Mouse (Mus musculus): ENCODE results near the gene Izumo1r.

Gene Izumo1r

DNA sequence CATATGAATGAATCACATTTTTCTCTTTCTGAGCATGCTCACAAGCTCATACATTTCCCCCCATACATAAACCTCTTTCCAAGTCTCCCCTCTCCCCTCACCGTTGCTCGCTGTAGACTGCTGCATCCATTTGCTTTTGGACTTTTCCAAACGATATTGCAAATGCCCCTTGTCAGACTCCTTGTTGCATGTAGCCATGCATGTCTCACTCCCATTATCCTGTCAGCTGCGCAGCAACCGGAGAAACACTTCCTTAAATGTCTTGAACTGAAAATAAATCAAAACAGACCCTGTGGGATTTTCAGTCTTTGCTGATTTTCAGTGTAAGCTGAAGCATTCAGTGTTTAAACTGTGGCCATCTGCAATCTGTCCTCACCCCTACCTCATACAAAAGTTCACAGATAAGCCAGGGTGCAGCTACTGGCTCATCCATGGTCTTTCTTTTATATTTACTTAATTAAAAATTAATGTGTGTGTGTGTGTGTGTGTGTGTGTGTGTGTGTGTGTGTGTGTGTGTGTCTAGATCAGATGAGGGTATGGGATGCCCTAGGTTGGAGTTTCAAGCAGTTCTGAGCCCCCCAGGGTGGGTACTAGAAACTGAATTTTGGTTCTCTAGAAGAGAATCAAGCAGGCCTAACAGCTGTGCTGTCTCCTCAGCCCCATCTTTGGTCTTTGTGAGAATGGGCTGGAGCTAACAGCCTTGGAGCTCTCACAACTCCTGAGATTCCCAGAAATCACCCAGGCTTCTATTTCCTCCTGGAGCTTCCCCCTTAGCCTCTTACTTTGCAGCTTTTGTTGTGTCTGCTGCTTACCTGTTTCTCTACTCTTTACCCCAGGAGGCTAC, 15.3 kb upstream of the Izumo1r start:
- no peak for TF ChIP-seq GATA4 (IDR thresholded peaks at IDR 0.05; ENCODE audit: insufficient replicate concordance, low read length)

DNA sequence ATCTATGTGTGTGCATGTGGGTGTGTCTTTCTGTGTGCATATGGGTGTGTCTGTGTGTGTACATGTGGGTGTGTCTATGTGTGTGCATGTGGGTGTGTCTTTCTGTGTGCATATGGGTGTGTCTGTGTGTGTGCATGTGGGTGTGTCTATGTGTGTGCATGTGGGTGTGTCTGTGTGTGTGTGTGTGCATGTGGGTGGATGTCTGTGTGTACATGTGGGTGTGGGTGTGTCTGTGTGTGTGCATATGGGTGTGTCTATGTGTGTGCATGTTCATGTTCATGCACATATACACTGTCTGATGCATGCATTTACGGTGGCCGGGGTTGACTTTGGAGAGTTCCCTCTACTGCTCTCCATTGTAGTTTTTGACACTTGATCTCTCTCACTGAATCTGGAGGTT, 13.9 kb upstream of the Izumo1r start:
- TF ChIP-seq GATA4 (IDR thresholded peaks at IDR 0.05; ENCODE audit: insufficient replicate concordance, low read length), result no peak

DNA sequence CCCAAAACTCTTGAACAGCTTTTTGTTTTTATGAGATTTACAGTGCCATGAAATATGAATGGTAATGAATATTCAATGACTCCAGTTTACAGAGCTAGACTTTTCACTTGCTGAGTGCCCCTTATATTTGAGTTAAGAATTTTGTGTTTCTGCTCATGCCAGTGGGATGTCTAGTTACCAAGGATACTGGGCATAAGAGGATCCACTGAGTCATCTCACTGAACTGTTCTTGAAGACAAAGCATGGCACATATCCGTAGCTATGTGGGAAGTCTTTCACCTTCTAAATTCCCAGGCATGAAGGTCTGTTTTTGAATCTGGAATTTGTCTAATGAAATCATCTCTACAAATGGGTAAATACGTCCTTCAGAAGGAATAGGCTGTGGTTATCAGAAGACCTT, 8.3 kb upstream of the Izumo1r start:
- TF ChIP-seq GATA4 (IDR thresholded peaks at IDR 0.05; ENCODE audit: insufficient replicate concordance, low read length), result no peak

DNA sequence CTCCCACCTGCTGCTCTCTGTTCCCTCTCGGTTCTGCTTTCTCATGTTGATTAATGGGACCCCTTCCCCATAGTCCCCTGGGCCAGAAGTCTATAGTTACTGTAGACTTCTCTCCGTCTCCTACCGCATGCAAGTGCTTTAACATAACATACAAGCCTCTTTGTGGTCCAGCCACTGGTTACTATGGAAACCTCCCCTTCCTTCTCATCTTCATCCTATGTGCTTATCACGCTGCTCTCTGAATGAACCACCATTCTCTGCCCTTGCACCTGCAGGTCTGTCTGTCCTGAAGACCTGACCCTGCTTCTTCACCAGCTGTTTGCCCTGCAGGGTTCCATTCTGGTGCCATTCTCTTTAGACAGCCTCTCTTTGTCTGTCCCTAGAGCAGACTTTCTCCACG, 6.2 kb upstream of the Izumo1r start:
- TF ChIP-seq GATA4 (IDR thresholded peaks at IDR 0.05; ENCODE audit: insufficient replicate concordance, low read length), result no peak

DNA sequence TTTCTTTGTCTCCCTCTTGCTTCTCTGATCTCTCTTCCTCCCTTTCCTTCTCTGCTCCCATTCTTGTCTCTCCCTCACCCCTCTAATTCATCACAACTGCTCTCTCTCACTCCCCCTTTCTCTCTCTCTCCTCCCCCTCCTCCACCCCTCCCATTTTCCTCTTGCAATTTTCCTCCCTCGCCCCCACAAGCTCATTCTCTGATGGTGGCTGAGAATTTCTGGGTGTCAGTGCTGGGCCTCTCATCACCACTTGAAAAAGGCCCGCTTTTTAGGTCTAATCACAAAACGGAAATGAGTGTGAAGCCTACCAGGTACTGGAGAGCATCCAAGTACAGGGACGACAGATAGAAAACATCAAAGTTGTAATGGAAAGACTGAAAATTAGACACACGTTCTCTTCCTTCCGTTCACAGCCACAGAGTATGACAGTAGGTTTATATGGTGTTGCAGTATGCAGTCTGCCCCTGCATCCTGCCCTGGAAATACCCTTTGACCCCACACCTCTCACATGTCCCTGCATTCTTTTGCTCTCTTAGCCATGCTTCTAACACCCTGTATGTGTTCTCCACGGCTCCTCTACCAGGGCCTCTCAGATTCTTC, 4.2 kb upstream of the Izumo1r start:
- no peak for TF ChIP-seq GATA4 (IDR thresholded peaks at IDR 0.05; ENCODE audit: insufficient replicate concordance, low read length)

DNA sequence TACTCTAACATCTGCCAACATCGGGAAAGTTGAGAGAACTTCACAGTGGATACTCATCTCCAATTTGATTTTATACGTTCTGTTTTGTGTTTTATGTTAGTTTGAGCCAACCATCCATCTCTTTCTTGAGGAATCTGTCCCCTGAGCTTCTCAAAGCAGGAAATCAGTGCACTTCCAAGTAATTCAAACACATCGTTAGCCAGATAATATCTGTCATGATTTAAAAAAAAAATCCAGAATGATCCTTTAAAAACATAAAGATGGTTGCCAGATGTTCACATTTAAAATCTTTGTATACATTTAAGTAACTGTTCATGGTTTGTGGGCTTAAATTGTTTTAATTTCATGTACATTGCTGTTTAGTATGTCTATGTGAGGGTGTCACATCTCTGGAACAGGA, 2.2 kb upstream of the Izumo1r start:
- no peak for TF ChIP-seq GATA4 (IDR thresholded peaks at IDR 0.05; ENCODE audit: insufficient replicate concordance, low read length)

DNA sequence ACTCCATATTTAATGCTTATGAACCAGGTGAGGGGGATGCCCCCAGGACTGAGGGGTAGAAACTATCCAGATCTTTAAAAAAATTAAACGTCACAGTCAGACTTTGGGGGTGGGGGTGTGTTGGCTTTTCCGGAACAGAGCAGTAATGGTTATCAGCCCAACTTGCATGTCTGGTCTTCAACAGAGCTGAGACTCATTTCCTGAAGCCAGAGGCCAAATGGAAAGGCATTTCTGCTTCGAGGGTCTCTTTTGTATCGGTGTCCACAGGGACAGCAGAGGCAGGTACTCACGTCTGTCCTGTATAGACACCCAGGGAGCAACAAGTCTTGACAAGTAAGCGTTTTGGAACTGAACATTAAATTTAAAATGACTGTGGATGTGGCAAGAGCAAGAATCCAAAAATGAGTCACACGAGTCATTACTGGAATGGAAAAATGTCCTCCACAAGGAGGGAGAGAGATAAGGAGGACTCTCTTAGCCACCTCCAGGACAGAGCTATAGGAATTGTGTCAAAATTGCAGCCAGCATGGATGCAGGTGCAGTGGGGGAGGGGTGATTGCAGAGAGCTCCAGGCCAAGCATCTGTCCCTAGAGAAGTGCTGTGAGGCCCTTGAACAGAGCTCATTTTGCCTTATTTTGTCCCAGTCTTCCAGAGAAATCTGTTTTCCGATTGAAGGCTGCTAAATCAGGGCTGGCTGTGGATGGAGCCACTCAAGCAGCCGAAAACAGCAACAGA, 1.2 kb upstream of the Izumo1r start:
- no peak for TF ChIP-seq GATA4 (IDR thresholded peaks at IDR 0.05; ENCODE audit: insufficient replicate concordance, low read length)

DNA sequence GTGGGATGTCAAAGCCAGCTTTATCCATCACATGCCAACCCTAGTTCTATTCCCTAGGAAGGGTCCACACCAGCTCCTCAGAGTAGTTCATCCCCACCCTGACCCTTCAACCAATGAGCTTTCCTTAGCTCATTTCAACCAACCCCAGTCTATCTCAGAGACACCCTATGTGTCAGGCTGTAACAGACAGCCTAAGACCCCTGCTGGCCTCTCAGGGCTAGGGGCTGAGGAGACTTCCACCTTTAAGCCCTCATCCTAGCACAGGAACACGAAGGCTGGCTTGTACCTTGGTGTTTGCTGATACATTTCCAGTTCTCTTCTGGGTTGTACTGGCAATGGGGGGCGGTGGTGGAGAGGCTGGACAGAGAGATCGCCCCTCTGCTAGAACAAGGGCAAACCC, 743 bp downstream of the Izumo1r start:
- TF ChIP-seq GATA4 (IDR thresholded peaks at IDR 0.05; ENCODE audit: insufficient replicate concordance, low read length), result no peak

DNA sequence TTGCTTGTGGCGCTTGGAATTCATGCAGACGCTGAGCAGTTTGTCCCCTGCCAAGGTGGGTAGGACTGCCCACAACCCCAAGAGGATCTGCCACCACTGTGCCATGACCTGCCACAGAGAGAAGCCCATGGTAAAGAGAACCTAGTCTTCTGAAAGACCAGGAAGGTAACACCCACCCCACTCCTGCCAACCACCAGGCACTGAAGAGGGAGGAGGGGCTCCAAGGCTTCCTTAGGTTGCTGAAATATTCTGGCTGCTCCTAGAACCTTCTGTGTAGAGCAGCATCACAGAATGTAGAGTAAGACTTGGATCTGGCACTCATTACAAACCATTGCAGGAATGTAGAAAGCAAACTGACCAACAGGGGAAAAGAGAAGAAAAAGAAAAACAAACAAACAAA, 1.3 kb downstream of the Izumo1r start:
- no peak for TF ChIP-seq GATA4 (IDR thresholded peaks at IDR 0.05; ENCODE audit: insufficient replicate concordance, low read length)

DNA sequence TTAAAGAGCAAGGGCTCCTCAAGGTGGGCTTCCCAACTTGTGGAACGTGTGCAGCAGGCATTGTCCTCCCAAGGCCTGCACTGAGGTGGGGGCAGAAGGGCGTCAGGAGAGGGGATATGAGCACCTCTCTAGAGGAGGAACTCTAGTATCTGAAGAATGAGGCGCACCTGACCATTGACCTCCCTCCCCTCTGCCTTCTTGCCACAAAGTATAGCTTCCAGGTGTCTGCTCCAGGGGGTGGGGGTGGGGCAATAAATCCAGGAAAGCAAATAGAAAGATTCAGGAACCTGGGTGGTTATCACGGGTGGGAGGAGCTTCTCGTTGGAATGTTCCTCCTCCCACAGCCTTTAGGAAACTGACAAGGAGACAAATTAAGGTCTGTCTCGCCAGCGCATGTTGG, 2.0 kb downstream of the Izumo1r start:
- TF ChIP-seq GATA4 (IDR thresholded peaks at IDR 0.05; ENCODE audit: insufficient replicate concordance, low read length), result no peak

DNA sequence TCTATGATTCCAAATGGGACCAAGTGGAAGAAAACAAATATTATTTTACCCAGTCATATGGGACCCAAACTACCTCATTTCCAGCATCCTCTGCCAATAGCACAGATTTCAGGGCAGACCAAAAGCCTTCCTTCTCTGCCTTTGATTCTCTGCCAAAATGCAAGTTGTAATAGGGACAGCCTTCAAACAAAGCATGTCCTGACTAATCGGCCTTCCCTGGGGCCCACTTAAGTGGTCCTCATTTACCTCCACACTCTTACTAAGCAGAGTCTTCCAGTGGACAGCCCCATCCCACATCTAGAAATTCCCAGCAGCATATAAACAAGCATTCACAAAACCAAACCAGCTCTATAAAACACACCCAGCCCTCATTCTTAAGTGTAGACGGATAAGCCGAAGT, 6.6 kb downstream of the Izumo1r start:
- TF ChIP-seq GATA4 (IDR thresholded peaks at IDR 0.05; ENCODE audit: insufficient replicate concordance, low read length), result no peak

DNA sequence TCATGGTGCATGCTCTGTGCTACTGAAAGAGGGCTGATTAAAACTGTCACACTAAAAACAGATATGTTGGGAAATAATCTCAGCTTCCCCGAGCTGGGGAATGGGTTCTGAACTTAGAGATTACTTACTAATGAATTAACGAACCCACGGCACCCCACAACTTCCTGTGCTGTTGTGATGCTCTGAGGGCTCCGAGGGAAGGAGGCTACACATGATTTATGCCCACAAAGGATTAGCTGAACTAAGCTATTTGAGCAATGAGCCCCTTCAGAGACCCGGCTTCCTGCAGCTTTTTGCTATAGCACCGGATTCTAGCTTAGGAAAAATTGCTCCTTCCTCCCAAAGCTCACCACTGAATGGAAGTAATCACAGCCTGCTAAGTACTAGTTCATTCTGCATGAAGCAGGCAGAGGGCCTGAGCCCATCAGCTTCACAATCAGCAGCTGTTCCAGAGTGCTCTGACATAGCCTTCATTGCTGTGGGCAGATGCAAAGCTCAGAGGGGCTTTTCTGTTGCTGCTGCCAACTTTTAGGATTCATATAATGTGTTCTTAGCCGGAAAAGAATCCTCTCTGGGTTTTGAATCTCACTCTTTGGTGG, 8.4 kb downstream of the Izumo1r start:
- TF ChIP-seq GATA4 (IDR thresholded peaks at IDR 0.05; ENCODE audit: insufficient replicate concordance, low read length), result no peak

DNA sequence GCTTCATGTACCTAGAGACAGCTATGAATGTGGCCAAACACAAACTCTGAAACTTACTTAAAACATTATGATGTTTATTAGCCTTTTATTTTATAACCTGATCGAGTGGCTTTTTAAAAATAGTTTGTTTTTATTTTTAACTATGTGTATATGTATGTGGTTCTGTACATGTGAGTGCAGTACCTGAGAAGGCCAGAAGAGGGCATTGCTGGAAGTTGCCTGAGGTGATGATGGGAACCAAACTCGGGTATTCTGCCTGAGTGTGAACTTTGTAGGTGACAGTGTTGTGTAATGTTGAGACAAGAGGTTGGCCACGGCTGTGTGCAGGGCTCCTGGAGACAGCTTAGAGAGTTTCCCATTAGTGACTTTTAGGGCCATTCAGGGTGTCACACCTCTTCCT, 9.1 kb downstream of the Izumo1r start:
- no peak for TF ChIP-seq GATA4 (IDR thresholded peaks at IDR 0.05; ENCODE audit: insufficient replicate concordance, low read length)

DNA sequence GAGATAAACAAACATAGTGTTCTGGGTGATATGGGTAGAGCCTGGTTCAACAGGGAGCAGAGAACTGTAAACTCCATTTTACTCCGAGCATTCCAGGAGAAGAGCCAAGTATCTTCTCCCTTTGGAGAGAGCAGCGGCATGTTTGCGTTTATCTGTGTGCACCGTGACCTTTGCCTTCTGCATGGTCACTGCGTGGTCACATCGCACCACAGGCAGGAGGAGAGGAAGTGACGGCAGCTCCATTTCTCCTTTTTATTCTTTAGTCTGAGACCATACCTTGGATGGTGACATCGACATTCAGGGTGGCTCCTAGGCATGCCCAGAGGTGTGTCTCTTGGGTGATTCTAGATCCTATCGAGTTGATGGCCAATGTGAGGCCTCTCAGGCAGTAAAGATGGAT, 10.4 kb downstream of the Izumo1r start:
- no peak for TF ChIP-seq GATA4 (IDR thresholded peaks at IDR 0.05; ENCODE audit: insufficient replicate concordance, low read length)

DNA sequence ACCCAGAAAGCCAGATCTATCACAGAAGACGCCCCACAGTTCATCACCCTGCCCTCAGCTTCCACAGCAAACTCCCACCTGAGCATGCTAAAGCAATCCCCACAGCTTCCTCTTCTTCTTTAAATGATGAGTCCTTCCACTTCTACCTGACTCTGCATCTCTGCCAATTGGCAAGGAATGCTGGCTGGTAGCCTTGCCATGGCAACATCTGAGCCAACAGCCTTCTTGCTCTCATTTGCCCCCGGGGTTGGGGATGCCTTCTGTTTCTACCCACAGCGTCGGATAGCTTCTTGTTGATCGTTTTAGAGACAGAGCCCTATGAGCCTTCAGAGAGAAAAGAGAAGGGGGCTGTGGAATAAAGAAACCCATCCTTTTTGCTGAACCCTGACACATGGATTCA, 11.9 kb downstream of the Izumo1r start:
- TF ChIP-seq GATA4 (IDR thresholded peaks at IDR 0.05; ENCODE audit: insufficient replicate concordance, low read length), result no peak

DNA sequence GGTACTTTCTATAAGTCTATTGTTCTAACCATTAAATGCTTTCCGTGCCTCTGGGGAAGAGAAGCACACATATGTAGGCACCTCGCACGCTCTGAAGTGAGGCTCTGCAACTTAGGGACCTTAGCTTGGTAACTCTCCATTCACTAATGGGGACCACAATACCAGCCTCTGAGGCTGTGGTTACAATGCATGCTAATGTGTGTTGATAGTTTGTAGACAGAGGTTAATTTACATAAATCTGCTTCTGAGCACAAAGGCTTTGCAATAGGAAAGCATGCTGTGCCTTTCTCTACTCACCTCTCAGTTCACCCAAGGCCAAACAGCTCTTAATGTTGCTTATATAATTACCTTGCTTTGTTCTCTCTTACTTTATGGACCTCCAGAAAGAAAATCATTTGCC, 13.1 kb downstream of the Izumo1r start:
- no peak for TF ChIP-seq GATA4 (IDR thresholded peaks at IDR 0.05; ENCODE audit: insufficient replicate concordance, low read length)
